Mouse (Mus musculus): ENCODE data around the gene Gm9944.

The Gm9944 gene

DNA sequence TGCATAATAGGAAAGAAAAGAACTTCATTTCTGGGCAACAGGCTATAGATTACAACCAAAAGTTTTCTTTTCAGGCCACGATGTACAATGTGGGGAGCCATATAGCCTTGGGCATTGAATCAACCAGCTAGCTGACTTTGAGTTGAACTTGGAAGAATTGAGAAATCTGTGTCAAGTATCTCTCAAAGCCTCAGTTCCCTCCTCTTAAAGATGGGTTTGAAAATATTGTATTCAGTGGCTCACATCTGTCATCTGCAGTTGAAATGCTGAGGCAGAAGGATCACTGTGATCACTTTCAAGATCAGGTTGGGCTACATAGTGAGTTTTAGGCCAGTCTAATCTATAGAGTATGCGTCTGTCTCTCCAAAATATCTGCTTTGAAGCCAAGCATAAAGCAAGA lies at the start of gene Gm9944:
Gene Gm9944 (minus strand): TSS at position 101 of the 400 bp plus-strand sequence.
- DNase-seq = no peak

DNA sequence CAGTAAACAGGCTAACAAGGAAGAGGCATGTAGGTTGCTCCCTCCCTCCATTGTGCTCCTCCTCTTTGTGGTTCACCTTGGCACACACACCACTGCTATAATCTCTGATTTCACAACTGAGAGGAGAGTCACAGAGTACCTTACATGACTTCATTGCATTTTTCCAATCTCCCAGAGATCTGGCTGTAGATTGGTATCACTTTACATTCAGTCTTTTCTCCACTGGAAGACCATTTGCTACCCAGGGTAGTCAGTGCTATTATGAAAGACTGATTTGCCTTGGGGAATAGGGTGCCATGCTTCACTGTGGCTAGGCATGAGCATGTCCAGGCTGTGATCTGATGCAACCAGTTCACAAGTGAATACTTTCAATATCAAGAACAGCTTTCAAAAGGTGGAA lies 40.2 kb upstream of the Gm9944 start:
- no peak for DNase-seq

DNA sequence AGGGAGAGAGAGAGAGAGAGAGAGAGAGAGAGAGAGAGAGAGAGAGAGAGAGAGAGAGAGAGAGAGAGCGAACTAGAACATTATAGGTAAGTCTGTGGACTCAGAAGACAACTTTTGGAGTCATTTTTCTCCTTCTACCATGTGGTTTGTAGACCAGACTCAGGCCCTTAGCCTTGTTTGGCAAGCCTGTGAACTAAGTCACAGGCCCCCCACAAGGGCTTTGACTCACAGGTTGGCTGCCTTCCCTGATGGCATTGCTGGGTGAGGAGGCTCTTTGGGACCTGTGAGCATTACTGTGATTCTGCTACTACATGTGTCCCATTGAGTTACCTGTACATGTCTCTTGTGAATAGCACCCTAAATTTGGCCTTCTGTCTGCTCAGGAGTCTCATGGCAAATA lies 15.0 kb upstream of the Gm9944 start:
- no peak for DNase-seq

DNA sequence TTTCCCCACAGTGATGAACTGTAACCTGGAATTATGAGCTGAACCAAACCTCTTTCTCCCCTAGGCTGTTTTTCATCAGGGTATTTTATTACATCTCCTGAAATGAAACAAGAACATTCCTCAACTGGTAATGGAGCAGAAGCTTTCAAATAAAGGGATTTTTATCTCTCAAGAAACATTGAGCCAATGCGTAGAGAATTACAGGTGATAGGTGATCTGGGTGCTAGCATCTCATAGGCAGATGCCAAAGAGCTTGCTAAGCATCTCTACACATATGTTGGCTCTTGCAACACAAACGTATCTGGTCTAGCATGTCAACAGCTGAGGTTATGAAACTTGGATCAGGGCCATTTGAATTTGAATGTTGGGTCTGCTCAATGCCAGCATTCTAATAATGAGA lies 12.1 kb upstream of the Gm9944 start:
- DNase-seq = no peak

DNA sequence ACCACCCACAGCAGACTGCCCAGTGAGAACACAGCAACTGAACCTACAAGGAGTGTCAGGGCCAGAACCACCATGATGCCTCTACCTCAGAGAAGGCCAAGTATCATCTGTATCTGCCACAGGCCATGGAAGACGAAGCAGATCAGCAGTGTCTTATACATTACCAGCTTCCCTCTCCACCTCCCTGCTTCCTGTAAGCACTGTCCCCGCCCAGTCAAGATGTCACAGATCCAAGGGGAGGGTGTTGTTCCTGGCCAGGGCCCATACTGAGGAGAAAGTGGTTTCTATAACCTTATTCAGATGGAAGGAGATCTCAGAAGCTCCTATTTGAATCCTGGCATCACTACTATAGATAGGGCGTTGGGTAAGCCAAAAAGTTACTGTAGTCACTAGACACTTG lies 10.5 kb upstream of the Gm9944 start, which contains the start of gene Aadacl3:
Gene Aadacl3 (minus strand): TSS at position 101 of the 400 bp plus-strand sequence.
- DNase-seq = no peak

DNA sequence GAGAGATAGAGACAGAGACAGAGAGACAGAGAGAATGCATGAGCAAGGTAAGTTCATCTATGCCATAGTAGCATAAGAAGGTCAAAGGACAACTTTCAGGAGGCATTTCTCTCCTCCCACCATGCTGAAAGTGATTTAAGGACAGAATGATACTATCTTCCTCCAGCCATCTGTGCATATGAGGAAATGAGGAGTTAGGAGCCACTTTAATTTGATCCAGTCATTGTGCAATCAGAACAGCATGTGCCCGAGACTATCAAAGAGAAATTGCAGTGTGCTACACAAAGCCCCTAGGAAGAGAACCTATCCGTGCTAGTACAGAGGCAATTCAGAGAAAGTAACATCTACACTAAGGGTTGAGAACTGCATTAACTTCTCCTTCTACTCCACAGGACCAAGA lies 4.6 kb downstream of the Gm9944 start:
- no peak for DNase-seq

DNA sequence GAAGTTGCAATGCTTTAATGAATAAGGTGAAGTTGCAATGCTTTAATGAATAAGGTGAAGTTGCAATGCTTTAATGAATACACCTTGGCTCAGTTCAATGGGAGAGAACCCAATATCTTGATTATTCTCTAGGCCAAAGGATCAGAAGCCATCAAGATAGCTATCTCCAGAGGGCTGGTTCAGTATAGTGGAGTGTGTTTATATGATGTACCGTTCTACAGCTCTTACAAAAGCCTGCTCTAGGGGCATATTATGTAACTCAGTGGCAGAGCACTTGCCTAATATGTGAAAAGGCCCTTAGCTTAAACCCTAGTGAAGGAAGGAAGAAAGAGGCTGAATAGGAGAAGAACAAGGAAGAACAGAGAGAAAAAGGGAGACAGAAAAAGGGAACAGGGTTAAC lies 11.5 kb downstream of the Gm9944 start:
- no peak for DNase-seq

DNA sequence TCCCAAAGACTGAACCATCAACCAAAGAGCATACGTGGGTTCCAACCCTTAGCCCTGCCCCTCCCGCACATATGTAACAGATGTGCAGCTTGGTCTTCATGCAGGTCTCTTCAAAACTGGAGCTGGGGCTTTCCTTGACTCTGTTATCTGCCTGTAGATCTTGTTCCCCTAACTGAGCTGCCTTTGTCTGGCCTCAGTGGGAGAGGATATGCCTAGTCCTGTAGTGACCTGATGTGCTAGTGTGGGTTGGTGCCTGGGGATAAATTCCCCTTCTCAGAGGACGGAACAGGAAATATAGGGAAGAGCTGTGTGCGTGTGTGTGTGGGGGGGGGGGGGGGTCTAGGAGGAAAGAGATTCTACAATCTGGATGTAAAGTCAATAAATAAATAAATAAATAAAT lies 12.0 kb downstream of the Gm9944 start:
- no peak for DNase-seq

DNA sequence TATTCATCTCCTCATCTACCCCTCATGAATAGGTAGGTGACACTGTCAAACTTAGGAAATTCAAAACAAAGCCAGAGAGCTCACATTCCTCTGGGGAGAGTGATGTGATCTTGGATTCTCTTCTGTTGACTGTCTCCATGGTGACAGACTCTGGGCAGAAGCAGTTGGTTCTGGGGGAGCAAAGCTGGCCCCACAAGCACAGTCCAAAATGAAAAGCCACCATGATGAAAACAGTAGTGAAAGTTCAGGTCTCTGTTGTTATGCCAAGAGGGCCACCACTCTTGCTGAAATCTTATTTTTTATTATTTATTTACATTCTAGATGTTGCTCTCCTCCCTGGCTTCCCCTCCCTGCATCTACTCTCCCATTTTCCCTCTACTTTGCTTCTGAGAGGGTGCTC lies 14.4 kb downstream of the Gm9944 start, which contains the start of gene 1700012P22Rik:
Gene 1700012P22Rik (minus strand): TSS at position 101 of the 400 bp plus-strand sequence.
- DNase-seq = no peak

DNA sequence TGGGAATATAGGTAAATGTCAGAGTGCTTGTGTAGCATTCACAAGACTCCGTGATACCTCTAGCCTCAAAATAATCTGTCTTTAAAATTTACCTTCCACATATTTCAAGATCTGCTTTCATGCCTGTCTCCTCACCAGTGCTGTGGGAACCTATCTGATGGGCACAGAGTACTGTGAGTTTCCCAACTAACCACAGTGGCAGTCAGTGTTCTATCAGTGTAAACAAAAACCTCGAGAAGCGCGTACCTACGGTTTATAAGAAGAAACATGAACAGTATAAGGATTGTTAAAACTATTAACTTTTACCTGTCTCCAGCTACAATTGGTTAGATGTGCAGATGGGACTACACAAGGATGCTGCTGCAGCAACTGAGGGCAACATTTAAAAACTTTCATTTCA lies 19.9 kb downstream of the Gm9944 start:
- no peak for DNase-seq

DNA sequence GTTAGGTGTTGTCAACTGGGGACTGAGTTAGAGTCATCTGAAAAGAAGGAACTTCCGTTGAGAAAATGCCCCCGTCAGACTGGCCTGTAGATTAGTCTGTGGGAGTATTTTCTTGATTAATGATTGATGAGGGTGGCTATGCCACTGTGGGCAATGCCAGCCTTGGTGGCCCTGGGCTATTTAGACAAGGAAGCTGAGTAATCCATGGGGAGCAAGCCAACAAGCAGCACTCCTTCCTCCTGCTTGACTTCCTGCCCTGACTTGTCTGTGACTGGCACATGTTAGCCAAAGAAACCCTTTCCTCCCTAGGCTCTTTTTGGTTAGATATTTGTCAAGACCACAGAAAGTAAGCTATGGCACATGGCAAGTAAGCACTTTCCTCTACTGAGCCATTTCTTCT lies 22.4 kb downstream of the Gm9944 start:
- DNase-seq = no peak

DNA sequence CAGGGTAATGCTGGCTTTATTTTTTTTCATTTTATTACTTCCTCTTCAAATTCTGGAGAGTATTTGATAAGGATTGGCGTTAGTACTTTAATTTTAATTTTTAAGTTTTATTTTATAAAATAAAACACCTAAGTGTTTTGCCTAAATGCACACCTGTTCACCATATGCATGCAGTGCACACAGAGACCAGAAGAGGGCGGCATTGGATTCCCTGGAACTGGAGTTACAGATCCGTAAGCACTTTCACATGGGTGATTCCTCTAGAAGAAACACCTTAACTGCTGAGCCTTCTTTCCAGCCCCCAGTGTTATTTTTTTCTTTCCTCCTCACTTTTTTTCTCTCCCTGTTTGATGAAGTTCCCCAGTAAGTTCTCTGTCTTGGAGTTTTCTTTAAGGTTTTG lies 24.2 kb downstream of the Gm9944 start:
- DNase-seq = no peak

DNA sequence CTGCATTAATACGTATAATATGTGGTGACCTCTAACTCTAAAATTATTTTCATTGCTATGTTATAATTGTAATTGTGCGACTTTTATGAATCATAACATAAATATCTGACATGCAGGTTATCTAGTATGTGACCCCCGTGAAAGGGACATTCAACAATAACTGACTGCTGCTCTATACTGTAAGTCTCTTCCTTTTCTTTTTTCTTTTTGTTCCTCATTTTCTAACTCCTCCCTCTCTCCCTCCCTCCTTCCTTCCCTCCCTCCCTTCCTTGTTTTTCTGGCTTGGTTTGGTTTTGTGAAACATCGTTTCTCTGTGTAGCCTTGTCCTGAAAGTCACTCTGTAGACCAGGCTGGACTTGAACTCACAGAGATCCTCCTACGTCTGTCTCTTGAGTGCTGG lies 28.5 kb downstream of the Gm9944 start:
- no peak for DNase-seq

DNA sequence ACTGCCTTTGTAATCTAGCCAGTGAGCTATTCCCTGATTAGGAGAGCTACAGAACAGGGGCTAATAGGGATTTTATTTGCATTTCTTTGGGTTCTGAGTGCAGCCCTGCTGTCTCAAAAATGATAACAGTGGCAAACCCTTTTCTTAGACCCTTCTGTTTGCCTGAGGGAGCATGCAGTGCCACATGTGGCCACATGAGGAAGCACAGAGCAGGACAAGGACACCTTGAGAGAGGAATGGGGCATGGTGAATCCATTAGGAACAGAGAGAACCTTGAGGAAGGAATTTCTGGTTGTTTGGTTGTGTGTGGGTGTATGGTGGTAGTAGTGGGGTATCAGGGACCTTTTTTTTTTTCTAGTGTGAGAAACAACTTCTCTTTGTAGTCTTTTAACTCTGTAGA lies 32.5 kb downstream of the Gm9944 start:
- DNase-seq = no peak

DNA sequence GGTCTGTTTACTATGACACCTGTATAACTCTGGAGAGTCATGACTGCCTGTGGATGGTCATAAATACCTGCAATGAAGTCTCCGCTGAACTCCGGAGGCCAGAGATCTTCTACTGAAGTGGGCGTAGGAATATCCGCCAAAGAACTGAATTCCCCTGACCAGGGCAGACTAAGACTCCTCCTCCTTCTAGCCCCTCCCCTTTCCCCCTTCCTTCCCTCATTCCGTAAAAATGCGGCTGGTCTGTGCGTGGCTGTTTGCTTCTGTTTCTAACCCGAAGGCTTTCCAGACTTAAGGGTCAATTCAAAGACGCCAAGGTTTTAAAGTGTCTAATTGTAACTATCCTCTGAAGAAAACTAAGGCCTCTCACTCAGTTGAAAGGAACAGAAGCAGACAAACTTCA lies 44.8 kb downstream of the Gm9944 start, which contains the start of gene Pramef12:
Gene Pramef12 (minus strand): TSS at position 175 of the 400 bp plus-strand sequence.
- no peak for DNase-seq

DNA sequence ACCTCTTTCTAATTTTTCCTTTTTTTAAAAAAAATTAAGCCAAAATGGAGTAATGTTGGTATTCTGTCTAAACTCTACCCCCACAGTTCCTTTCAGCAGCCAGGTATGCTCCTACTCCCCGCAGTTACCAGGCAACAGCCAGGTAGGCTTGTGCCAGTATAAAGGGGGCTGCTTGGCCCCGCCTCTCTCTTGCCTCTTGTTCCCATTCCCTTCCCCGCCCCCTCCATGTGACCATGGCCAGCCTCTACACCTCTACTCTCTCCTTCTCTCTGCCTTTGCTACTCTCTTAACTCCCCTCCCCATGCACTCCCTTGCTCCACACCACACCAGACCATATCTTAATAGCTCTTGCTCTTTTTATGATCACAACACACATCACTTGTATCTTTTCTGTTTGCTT lies 46.9 kb downstream of the Gm9944 start:
- no peak for DNase-seq

DNA sequence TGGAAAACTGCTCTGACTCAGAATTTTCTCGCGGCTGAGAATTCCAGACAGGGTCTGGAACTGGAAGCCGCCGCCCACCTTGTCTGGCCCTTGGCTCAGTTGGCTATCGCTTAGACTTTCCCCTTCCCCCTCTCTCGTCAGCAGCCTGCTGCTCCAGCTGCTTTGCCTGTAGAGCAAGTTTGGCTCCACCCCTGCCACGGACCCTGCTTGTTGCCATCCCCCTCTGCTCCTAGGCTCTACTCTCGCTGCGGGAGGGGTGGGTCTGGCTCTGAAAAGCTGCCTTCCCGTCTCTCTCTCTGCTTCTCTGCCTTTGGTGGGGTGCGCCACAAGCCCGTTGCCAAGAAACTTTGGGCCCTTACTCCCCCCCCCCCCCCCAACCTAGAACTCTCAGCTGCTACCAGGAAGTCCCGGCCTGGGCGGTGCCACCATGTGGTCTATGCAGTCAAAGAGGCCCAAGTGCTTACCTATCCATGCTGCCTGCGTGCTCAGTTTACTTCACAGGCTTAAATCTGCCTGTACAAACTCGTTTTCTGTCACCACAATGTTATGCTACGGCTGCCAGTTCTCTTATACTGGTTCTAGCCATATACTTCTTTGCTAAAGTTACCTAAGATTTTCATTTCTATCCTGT lies 48.5 kb downstream of the Gm9944 start:
- no peak for DNase-seq
